Mouse (Mus musculus) cerebellum, adult 9-11 months (tissue): Measurements from ENCODE around the gene Eci2.
A peak's percentile ranks its signal among the peaks of the same experiment; 100 is the strongest.
"Not testable (repeated sequence)": the region's sequence is repeated elsewhere in the genome, so short reads cannot be mapped to it uniquely, and the experiment has no call there.

Experiments
- DNase-seq: peaks from one replicate; pipeline ENCODE4 v3.0.0; 2022

Gene Eci2

GRCm38 (mm10) chr13:35026879-35027278 is at the start of gene Eci2:
Eci2 (minus strand) TSS chr13:35027096.
- no peak for DNase-seq

- no peak for DNase-seq
Observed at GRCm38 (mm10) chr13:35074862-35075261, 48.0 kb upstream of the Eci2 start.

- DNase-seq, result no peak
Observed at GRCm38 (mm10) chr13:35070485-35071472, 43.9 kb upstream of the Eci2 start.

- DNase-seq, result no peak
Observed at GRCm38 (mm10) chr13:35067084-35067483, 40.2 kb upstream of the Eci2 start.

- DNase-seq, result no peak
Observed at GRCm38 (mm10) chr13:35066033-35066432, 39.1 kb upstream of the Eci2 start.

- no peak for DNase-seq
Observed at GRCm38 (mm10) chr13:35064381-35064780, 37.5 kb upstream of the Eci2 start.

- no peak for DNase-seq
Observed at GRCm38 (mm10) chr13:35058145-35058544, 31.2 kb upstream of the Eci2 start.

- DNase-seq, result no peak
Observed at GRCm38 (mm10) chr13:35036486-35036885, 9.6 kb upstream of the Eci2 start.

GRCm38 (mm10) chr13:35035731-35036130 is 8.8 kb upstream of the Eci2 start:
- no peak for DNase-seq

GRCm38 (mm10) chr13:35033571-35033970 is 6.7 kb upstream of the Eci2 start:
- DNase-seq, result no peak

GRCm38 (mm10) chr13:35031684-35032082 is 4.8 kb upstream of the Eci2 start:
- no peak for DNase-seq

- no peak for DNase-seq
Observed at GRCm38 (mm10) chr13:35030979-35031683, 4.2 kb upstream of the Eci2 start.

GRCm38 (mm10) chr13:35028365-35028764 is 1.5 kb upstream of the Eci2 start:
- no peak for DNase-seq

- DNase-seq, result not testable (repeated sequence)
Observed at GRCm38 (mm10) chr13:35023401-35023800, 3.5 kb downstream of the Eci2 start.

GRCm38 (mm10) chr13:35020383-35020782 is 6.5 kb downstream of the Eci2 start:
- DNase-seq, result no peak

GRCm38 (mm10) chr13:35018866-35019536 is 7.9 kb downstream of the Eci2 start:
- no peak for DNase-seq

GRCm38 (mm10) chr13:35017392-35017791 is 9.5 kb downstream of the Eci2 start:
- no peak for DNase-seq

- DNase-seq, result no peak
Observed at GRCm38 (mm10) chr13:35016067-35016466, 10.8 kb downstream of the Eci2 start.

GRCm38 (mm10) chr13:34995925-34996324 is 31.0 kb downstream of the Eci2 start:
- no peak for DNase-seq

GRCm38 (mm10) chr13:34993983-34994811 is 32.7 kb downstream of the Eci2 start:
- DNase-seq, result peak; percentile 95

GRCm38 (mm10) chr13:34993595-34993982 is 33.3 kb downstream of the Eci2 start:
- DNase-seq, result no peak

- no peak for DNase-seq
Observed at GRCm38 (mm10) chr13:34993085-34993484, 33.8 kb downstream of the Eci2 start.
